1 mouse cellular context compared by ENCODE assay signal in the genomic region with DNA sequence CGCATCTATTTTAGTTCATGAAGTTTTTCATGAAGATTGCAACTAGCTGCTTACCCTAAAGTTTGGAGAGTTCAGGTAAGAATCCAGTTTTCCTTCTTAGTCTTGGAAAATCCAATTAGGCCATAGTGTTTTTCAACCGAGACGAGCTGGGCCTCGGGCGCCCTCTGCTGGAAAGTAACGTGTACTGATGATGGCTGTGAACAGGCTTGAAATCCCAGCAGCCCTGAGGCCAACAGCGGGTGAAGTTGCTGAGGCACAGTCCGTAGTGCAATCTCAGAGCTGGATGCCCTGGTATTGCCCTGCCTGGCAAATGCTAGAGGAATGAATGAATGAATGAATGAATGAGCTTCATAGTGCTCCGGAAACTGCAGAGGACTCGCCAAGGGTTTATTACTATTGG.
TF ChIP-seq lines count a peak whose summit lies in the region.

No protein-coding gene starts in this region.

TF ChIP-seq in MEL, 35 proteins besides CTCF, POLR2A, EP300 and RAD21 (continued from another document):
- TF ChIP-seq MAX (IDR thresholded peaks at IDR 0.05; ENCODE audit: low read length) (no peak), MYB (IDR thresholded peaks at IDR 0.05; ENCODE audit: low read depth, low read length) (no peak), ZMIZ1 (IDR thresholded peaks at IDR 0.05; ENCODE audit: low read depth, low read length) (no peak), BHLHE40 (IDR thresholded peaks at IDR 0.05; ENCODE audit: borderline replicate concordance, low read depth, low read length) (peak; percentile 32; the same call in 1 of the 2 replicates), USF2 (IDR thresholded peaks at IDR 0.05; ENCODE audit: borderline replicate concordance in 1 of 2, insufficient read depth in 1 of 2, low read depth in 1 of 2, low read length in 2 of 2) (no peak), TBP (IDR thresholded peaks at IDR 0.05; ENCODE audit: low read depth, low read length) (no peak), ZC3H11A (IDR thresholded peaks at IDR 0.05; ENCODE audit: low read depth, low read length) (peak; percentile 77), SIN3A (IDR thresholded peaks at IDR 0.05; ENCODE audit: low read length) (0 out of 2 replicates have a peak, but pooled peaks have one; percentile 24), GATA1 (IDR thresholded peaks at IDR 0.05; ENCODE audit: low read depth, low read length) (no peak), NRF1 (IDR thresholded peaks at IDR 0.05; ENCODE audit: insufficient read depth, low read depth, low read length, poor library complexity, severe bottlenecking) (0 out of 2 replicates have a peak, but pooled peaks have one; percentile 6), CHD2 (IDR thresholded peaks at IDR 0.05; ENCODE audit: low read length) (no peak), NELFE (IDR thresholded peaks at IDR 0.05; ENCODE audit: low read depth, low read length) (no peak), HCFC1 (IDR thresholded peaks at IDR 0.05; ENCODE audit: low read depth, low read length) (no peak), RCOR1 (IDR thresholded peaks at IDR 0.05; ENCODE audit: low read depth, low read length) (0 out of 2 replicates have a peak, but pooled peaks have one; percentile 30), UBTF (IDR thresholded peaks at IDR 0.05; ENCODE audit: borderline replicate concordance, insufficient read depth, low read depth, low read length) (no peak), MAFK (IDR thresholded peaks at IDR 0.05; ENCODE audit: borderline replicate concordance, low read depth, low read length) (no peak), MEF2A (IDR thresholded peaks at IDR 0.05; ENCODE audit: extremely low read depth, insufficient replicate concordance, low read depth, low read length, poor library complexity, severe bottlenecking) (no peak), ELF1 (IDR thresholded peaks at IDR 0.05; ENCODE audit: low read depth, low read length) (no peak)
